Mouse (Mus musculus) activated CD4-positive, CD25-positive, alpha-beta regulatory T cell, adult 4 months (primary cell): Measurements from ENCODE around the gene Ampd3. TPM values are rescaled to one million over a fixed set of nuclear protein-coding genes. Genes with fewer than 3 reads are reported as not detected.
A peak's percentile ranks its signal among the peaks of the same experiment; 100 is the strongest.

Experiments
- ATAC-seq: one replicate; pipeline ENCODE4 v1.8.0; 2017
- polyA plus RNA-seq, 2 experiments: library from polyadenylated mRNA; unstranded; fragments of 100-300 nt; shearing (Covaris generic); gene quantifications; one replicate each; pipeline ENCODE4 v1.2.1; 2017

The Ampd3 gene
- polyA plus RNA-seq, 2 experiments from 2014 or later = 3.7 to 3.9 TPM

DNA sequence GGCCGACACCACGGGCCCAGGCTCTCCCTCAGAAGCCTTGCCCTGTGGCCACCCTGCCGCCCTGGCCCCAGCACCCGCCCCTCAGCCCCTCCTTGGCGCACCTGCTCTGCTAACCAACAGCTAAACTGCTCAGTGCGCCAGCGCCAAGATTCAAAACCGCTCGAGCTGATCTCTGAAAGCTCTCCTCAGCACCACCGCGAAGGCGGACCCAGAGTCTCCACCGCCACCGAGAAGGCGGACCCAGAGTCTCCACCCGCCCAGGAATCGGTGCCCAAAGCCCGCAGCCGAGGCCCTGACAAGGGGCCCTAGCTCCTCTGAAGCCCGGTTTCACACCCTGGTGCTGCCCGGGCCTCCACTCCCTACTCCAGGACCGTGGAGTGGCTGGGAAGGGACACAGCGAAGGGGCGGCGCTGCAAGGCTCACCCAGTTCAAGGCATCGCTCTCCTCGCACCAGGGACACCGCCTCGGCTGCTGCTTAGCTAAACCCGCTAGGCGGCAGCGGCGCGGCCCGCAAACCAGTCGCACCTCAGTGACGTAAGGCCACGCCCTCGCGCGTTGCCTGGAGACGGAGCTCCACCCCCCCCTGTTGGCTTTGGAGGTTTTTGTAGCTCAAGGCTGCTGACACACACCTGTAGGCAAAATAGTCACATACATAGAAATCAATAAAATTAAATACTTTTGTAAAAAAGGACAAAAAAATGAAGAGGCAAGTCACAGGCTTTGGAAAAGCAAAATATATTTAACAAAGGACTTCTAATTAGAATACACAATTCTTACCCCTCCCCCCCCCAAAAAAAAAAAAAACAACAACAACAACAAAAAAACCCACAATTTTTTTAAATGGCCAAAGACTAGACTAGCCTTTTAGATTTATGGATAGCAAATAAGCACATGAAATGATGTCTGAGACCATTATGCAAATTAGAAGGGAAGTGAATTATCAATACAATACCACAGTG is 76.2 kb downstream of the Ampd3 start, which contains the start of gene Rnf141:
Gene Rnf141 (minus strand): TSS at position 542 of the 959 bp plus-strand sequence.
- ATAC-seq = peak; percentile 87

DNA sequence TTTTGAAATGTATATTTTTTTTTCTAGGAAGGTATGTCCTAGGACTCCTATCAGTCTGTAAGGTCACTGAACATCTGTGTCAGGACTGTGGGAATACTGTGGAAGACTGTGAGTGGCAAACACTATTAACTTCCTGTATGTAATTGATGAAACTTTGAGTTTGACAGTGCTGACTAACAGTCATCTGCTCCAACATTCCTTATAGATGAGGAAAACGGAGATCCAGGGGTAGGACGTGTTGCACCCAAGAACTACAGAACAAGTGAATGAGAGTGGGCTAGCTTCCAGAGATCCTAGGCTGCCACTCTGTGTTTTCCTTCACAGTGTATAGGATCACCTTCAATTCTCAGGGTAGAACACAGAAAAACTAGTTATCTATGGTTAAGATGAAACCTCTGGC is 79.3 kb downstream of the Ampd3 start:
- no peak for ATAC-seq

DNA sequence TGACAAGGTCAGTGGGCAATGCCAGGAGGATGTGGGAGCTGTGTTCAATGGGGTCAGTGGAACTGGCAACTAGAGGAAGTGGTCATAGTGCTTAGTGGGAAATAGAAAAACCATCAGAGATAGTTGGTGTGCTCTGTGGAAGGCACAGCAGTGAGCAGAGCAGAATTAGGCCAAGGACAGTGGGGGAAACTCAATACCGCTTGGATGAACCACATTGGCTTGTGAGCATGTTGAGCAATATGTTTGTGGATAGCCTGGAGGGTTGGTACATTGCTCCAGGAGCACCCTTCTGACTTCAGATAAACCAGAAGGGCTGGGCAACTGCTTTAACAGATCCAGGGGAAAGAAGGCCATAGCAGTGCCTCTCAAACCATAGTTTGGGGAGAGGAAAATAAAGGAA is 80.4 kb downstream of the Ampd3 start:
- no peak for ATAC-seq

DNA sequence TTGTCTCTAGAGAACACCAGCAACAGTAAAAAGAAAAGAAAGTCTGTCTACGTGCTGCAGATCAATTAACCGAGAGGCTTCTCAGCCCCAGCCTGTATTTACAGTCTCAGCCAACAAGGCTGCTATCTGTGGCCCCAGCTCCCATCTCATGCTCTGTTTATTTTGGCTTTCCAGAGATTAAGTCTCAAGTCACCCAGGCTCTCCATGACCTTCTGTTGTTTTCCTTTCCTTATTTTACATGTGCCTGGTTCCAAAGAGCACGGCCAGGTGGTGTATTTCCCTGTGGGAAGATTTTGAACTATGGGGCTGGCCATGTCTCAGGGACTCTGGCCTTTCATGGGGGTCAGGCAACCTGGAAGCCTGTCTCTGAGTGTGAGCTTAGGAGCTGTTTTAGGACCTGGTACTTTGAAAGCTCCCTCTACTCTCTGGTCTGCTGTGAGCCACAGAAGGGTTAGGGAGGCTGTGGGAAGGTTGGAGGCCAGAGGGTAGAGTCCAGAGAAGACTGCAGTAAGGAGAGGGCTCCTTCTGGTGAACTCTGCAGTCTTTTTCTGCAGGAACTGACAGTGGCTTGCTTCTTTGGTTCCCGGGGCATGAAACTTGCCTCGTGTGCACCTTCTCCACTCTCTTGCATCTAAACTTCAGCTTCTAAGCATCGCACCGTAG is 83.7 kb downstream of the Ampd3 start:
- ATAC-seq = no peak

DNA sequence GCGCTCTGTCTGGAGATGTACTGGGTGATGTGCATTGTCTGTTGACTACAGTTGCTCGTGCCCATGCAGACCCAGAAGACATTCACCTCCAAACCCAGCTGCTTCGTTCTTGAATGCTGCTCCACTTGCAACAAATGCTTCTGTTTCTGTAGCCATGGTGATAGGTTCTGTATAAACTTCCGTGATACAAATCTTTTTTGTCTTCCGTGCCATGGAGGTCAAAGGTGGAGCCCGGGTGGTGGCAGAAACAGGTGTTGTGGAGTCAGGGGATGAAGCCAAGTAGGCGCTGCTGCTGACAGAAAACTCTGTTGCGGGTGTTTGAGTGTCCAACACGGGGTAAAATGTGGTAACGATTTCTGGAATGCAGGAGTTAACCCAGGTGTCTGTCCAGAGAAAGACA is 85.6 kb downstream of the Ampd3 start:
- ATAC-seq = no peak

DNA sequence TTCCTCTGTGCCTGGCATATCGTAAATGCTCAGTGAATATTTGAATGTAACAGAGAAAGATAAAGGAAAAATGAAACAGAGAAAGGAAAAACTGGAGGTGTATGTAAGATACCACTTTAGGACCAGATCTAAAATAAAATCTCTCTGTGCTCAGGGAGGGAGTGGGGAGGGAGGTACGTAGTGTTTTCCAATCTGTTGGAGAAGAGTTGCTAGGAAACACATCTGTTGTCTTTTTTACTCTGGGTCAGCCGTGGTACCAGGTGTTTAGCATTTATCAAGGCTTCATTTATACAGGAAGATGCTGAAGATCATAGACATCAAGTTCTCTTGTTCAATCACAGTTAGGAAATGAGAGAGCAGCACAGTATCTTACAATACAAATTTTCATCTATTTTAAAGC is 86.5 kb downstream of the Ampd3 start:
- ATAC-seq = no peak

DNA sequence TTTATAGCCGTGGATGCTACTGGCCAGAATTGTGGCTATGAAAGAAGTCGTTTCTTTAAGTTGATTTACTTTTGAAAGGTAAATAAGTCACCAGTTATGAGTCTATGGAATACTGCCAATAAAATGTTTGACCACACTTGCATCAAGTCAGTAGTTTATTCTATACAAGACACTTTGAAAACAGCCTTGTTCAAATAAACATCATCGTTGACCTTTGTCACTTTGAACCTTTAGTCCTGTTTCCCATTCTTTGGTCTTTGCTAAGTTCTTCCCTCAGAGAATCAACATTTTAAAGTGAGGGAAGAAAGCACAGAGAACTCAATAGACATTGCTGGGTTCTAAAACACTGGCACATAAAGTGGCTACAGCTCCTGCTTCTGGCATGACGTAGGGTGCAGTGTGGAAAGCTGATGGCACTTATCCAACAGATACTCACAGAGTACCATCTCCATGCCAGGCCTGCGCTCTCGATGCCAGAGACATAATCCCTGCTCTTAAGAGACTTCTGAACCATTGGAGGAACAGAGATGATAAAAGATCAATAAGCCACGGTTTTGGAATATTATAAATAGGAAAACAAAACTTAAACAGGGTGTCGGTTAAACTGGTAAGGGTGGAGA is 87.0 kb downstream of the Ampd3 start:
- no peak for ATAC-seq

DNA sequence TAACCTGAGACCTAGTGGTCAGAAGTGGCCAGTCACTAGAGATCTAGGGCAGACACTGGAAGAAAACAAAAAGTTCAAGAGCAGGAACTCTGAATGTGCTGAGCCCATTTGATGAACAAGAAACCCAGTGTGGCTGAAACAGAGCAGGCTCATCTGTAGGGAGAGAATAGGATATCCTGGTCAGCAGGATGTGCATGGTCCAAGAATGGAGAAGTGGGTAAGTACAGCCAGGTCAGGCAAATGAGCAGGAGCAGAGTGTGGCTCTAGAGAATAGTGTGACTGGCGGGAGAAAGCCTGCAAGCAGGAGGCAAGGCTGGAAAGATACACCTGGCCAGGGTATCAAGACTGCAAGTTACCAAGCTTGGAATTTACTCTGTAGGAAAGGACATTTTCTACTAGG is 87.6 kb downstream of the Ampd3 start:
- no peak for ATAC-seq

DNA sequence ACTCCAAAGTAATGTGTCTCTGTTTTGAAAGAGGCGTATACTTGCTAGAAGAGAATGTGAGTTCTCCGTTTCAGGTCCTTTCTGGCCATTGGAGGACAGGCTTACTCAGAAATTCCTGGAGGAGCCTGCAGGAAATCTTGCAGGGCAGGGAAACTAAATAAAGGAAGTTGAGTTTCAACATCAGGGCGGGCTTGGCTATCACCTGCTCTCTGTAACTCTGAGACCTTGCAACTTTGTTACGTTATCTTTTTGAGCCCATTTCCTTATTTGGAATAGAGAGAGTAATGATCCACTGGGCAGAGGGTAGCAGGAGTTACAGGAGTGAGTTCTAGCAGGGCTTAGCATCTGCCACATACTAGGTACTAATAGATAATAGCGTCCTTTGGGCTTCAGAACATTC is 92.1 kb downstream of the Ampd3 start:
- ATAC-seq = no peak

Other genes with a start within 250 kb of the Ampd3 start
- 1 to 10 TPM in 1 of 2 experiments, under 1 TPM in 1; 0.84 to 2.3 TPM for gene Sbf2, start 153.3 kb upstream of the Ampd3 start, polyA plus RNA-seq
- gene Adm, start 140.5 kb upstream of the Ampd3 start, polyA plus RNA-seq = not detected
- gene Rnf141, start 76.3 kb downstream of the Ampd3 start, polyA plus RNA-seq = 10 to 100 TPM; 14.8 to 17.6 TPM
- gene Lyve1, start 95.0 kb downstream of the Ampd3 start, polyA plus RNA-seq = not detected
- under 1 TPM; 0.66 to 0.93 TPM for gene Mrvi1, start 214.3 kb downstream of the Ampd3 start, polyA plus RNA-seq